Mouse (Mus musculus): ENCODE data around the gene Plekhm2. TPM values are rescaled to one million over a fixed set of nuclear protein-coding genes. Genes with fewer than 3 reads are reported as not detected.

Gene Plekhm2
- polyA plus RNA-seq, 1 experiment from 2014 or later = 3.0 TPM

DNA sequence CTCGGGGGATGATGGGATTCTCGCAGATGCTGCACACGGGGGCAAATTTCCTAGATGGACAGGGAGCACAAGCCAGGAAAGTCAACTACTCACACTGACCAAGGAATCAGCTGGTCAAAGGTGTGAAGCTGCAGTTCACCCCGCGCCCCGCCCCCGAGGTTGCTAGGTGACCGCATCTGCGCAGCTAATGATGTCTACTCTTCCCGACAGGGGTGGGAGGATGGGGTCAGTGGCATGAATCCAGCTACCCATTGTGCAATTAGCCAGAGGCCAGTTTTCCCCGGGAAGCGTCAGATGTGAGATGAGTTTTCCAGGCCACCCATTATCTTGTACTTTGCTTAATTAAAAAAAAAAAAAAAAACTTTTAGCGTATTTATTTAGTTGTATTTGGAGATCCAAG is 83.6 kb downstream of the Plekhm2 start:
- 88% methylated on average over 13 of the region's 13 CpGs for WGBS
- DNase-seq (ENCODE audit: low spot score, missing footprints) = no peak
- no peaks in the 10 kb centered on the region for H3K9me3 ChIP-seq (ENCODE audit: control insufficient read depth, low read length)
- H3K4me1 ChIP-seq (ENCODE audit: control insufficient read depth, insufficient read depth, low read length) = no peaks in the 10 kb centered on the region
- H3K4me2 ChIP-seq = no peak overlapping the region
- H3K27me3 ChIP-seq (ENCODE audit: control insufficient read depth, insufficient read depth, low read length) = no peaks in the 10 kb centered on the region
- no peaks in the 10 kb centered on the region for H3K36me3 ChIP-seq (ENCODE audit: control insufficient read depth, insufficient read depth, low read length)
- no peak overlapping the region for H3K9ac ChIP-seq (ENCODE audit: low read length)
- ATAC-seq (ENCODE audit: low FRiP score) = no peak
- no peak overlapping the region for H3K4me3 ChIP-seq (ENCODE audit: low read depth, low read length)
- no peak overlapping the region for H3K27ac ChIP-seq (ENCODE audit: low read depth, low read length)

DNA sequence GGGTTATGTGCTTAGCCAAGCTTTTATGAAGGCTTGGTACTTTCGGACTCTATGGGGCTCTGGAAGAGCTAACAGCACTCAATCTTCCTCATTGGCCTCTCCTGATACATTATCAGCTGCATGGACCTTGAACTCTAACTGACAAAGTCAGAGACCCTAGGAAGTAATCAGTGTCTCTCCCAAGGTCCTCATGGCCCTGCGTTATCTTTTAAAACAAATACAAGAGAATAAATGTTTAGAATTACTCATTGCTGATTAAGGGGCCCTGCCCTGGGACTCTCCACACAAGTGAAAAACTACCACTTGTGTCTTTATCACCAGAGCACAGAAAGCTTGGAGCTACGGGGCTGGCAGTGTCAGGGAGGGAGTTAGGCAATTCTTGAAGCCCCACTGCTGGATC is 85.9 kb downstream of the Plekhm2 start:
- no peaks in the 10 kb centered on the region for H3K4me1 ChIP-seq (ENCODE audit: control insufficient read depth, insufficient read depth, low read length)
- no peaks in the 10 kb centered on the region for H3K27me3 ChIP-seq (ENCODE audit: control insufficient read depth, insufficient read depth, low read length)
- no peak for ATAC-seq (ENCODE audit: low FRiP score)
- no peaks in the 10 kb centered on the region for H3K9me3 ChIP-seq (ENCODE audit: control insufficient read depth, low read length)
- H3K27ac ChIP-seq (ENCODE audit: low read depth, low read length) = no peak overlapping the region
- no peak for DNase-seq (ENCODE audit: low spot score, missing footprints)
- no peak overlapping the region for H3K4me2 ChIP-seq
- no peaks in the 10 kb centered on the region for H3K36me3 ChIP-seq (ENCODE audit: control insufficient read depth, insufficient read depth, low read length)
- no peak overlapping the region for H3K4me3 ChIP-seq (ENCODE audit: low read depth, low read length)
- WGBS = 93% methylated on average over 3 of the region's 3 CpGs
- no peak overlapping the region for H3K9ac ChIP-seq (ENCODE audit: low read length)

DNA sequence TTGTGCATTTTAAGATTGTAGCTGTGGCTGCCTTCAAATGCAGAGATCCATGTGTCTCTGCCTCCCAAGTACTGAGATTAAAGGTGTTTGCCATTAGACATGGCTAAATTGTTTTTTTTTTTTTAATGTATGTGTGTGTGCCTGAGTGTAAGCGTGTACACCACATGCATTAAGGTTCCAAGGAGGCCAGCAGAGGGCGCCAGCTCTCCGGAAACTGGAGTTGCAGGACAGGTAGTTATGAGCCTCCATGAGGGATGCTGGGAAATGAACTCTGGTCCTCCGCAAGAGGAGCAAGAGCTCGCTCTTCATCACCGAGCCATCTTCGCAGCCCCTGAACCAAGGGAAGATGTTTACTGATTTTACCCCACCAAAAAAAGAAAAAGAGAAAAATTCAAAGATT is 87.8 kb downstream of the Plekhm2 start:
- no peak for DNase-seq (ENCODE audit: low spot score, missing footprints)
- H3K36me3 ChIP-seq (ENCODE audit: control insufficient read depth, insufficient read depth, low read length) = no peaks in the 10 kb centered on the region
- H3K4me3 ChIP-seq (ENCODE audit: low read depth, low read length) = no peak overlapping the region
- H3K4me2 ChIP-seq = no peak overlapping the region
- H3K9me3 ChIP-seq (ENCODE audit: control insufficient read depth, low read length) = no peaks in the 10 kb centered on the region
- H3K27me3 ChIP-seq (ENCODE audit: control insufficient read depth, insufficient read depth, low read length) = no peaks in the 10 kb centered on the region
- no peak for ATAC-seq (ENCODE audit: low FRiP score)
- no peaks in the 10 kb centered on the region for H3K4me1 ChIP-seq (ENCODE audit: control insufficient read depth, insufficient read depth, low read length)
- WGBS = 94% methylated on average over 7 of the region's 7 CpGs
- no peak overlapping the region for H3K27ac ChIP-seq (ENCODE audit: low read depth, low read length)
- H3K9ac ChIP-seq (ENCODE audit: low read length) = no peak overlapping the region

DNA sequence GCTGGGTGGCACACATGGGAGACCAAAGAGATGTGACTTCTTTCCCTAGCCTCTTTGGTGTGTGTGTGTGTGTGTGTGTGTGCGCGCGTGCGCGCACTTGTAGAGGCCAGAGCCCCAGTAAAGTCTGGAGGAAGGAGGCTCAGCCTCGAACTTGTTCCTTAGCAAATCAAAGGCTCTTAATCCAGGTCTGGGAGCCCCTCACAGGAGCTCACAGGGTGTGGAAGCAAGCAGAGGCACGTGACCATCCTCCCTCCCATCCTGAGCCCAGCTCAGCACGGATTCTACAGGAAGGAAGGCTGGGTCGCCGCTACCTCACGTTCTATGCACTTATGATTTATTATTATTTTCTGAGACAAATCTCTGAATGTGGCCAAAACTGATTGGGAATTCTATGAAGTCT is 88.3 kb downstream of the Plekhm2 start:
- DNase-seq (ENCODE audit: low spot score, missing footprints) (no peak), ATAC-seq (ENCODE audit: low FRiP score) (no peak)

More for the DNA sequence above, 88.3 kb downstream of the Plekhm2 start:
- WGBS = 88% methylated on average over 11 of the region's 11 CpGs
- Histone ChIP-seq H3K4me2 (no peak overlapping the region), H3K9ac (ENCODE audit: low read length) (no peak overlapping the region), H3K9me3 (ENCODE audit: control insufficient read depth, low read length) (no peaks in the 10 kb centered on the region), H3K36me3 (ENCODE audit: control insufficient read depth, insufficient read depth, low read length) (no peaks in the 10 kb centered on the region), H3K27me3 (ENCODE audit: control insufficient read depth, insufficient read depth, low read length) (no peaks in the 10 kb centered on the region), H3K4me1 (ENCODE audit: control insufficient read depth, insufficient read depth, low read length) (no peaks in the 10 kb centered on the region), H3K27ac (ENCODE audit: low read depth, low read length) (no peak overlapping the region), H3K4me3 (ENCODE audit: low read depth, low read length) (no peak overlapping the region)

Other genes starting within 250 kb of the Plekhm2 start
- gene Clcnkb, start 248.9 kb downstream of the Plekhm2 start, polyA plus RNA-seq (2014; fragmentation: Nextera tagmentation; extraction: Ambion mirVana) = not detected in 2 replicates
- not detected in 2 replicates for gene Hspb7, start 244.1 kb downstream of the Plekhm2 start, polyA plus RNA-seq (2014; fragmentation: Nextera tagmentation; extraction: Ambion mirVana)
- gene Srarp, start 228.8 kb downstream of the Plekhm2 start, polyA plus RNA-seq (2014; fragmentation: Nextera tagmentation; extraction: Ambion mirVana) = not detected in 2 replicates
- gene Zbtb17, start 220.2 kb downstream of the Plekhm2 start, polyA plus RNA-seq (2014; fragmentation: Nextera tagmentation; extraction: Ambion mirVana) = 37.4 and 40.6 TPM in 2 replicates
- gene Spen, start 126.3 kb downstream of the Plekhm2 start, polyA plus RNA-seq (2014; fragmentation: Nextera tagmentation; extraction: Ambion mirVana) = 15.7 and 17.1 TPM in 2 replicates
- 20.0 and 21.2 TPM in 2 replicates for gene Fblim1, start 58.8 kb downstream of the Plekhm2 start, polyA plus RNA-seq (2014; fragmentation: Nextera tagmentation; extraction: Ambion mirVana)
- 0.48 and 0.59 TPM in 2 replicates for gene Tmem82, start 46.3 kb downstream of the Plekhm2 start, polyA plus RNA-seq (2014; fragmentation: Nextera tagmentation; extraction: Ambion mirVana)
- not detected in 2 replicates for gene Slc25a34, start 41.1 kb downstream of the Plekhm2 start, polyA plus RNA-seq (2014; fragmentation: Nextera tagmentation; extraction: Ambion mirVana)
- 0.11 and 1.4 TPM in 2 replicates for gene Rsc1a1, start 20.7 kb upstream of the Plekhm2 start, polyA plus RNA-seq (2014; fragmentation: Nextera tagmentation; extraction: Ambion mirVana)
- gene Ddi2, start 58.5 kb upstream of the Plekhm2 start, polyA plus RNA-seq (2014; fragmentation: Nextera tagmentation; extraction: Ambion mirVana) = 17.5 and 18.1 TPM in 2 replicates
- not detected in 2 replicates for gene Agmat, start 81.8 kb upstream of the Plekhm2 start, polyA plus RNA-seq (2014; fragmentation: Nextera tagmentation; extraction: Ambion mirVana)
- gene Dnajc16, start 126.0 kb upstream of the Plekhm2 start, polyA plus RNA-seq (2014; fragmentation: Nextera tagmentation; extraction: Ambion mirVana) = 4.7 and 5.4 TPM in 2 replicates
- 17.8 and 18.6 TPM in 2 replicates for gene Casp9, start 128.7 kb upstream of the Plekhm2 start, polyA plus RNA-seq (2014; fragmentation: Nextera tagmentation; extraction: Ambion mirVana)
- not detected in 2 replicates for gene Cela2a, start 161.3 kb upstream of the Plekhm2 start, polyA plus RNA-seq (2014; fragmentation: Nextera tagmentation; extraction: Ambion mirVana)
- gene Ctrc, start 181.5 kb upstream of the Plekhm2 start, polyA plus RNA-seq (2014; fragmentation: Nextera tagmentation; extraction: Ambion mirVana) = not detected in 2 replicates
- gene Efhd2, start 210.0 kb upstream of the Plekhm2 start, polyA plus RNA-seq (2014; fragmentation: Nextera tagmentation; extraction: Ambion mirVana) = 34.7 and 36.3 TPM in 2 replicates

Data from midbrain, embryonic 11.5 days (tissue).